Mouse (Mus musculus) lung, adult 2 months (tissue): Measurements from ENCODE around the gene Lingo2. TPM values are rescaled to one million over a fixed set of nuclear protein-coding genes. Genes with fewer than 3 reads are reported as not detected.

Source experiments
- DNase-seq: peaks from one replicate; pipeline ENCODE4 v3.0.0; 2022
- H3K4me1 ChIP-seq: fragments of 200-500 bp; 2 replicates; pipeline ENCODE4 v1.6.1; 2011; ENCODE audit warnings: low read length; ENCODE audit not compliant: control insufficient read depth, insufficient read depth
- H3K4me3 ChIP-seq: fragments of 200-500 bp; replicated peaks from 2 replicates; pipeline ENCODE3; 2011; ENCODE audit warnings: low read depth, mild to moderate bottlenecking, control low read depth, low read length; ENCODE audit errors: extremely low read depth
- CTCF ChIP-seq: fragments of 200-500 bp; IDR thresholded peaks from 2 replicates; pipeline ENCODE4 v1.5.1; 2011; ENCODE audit warnings: mild to moderate bottlenecking, low read length, control low read depth; ENCODE audit not compliant: insufficient read depth
- POLR2A ChIP-seq: fragments of 200-500 bp; IDR thresholded peaks from 2 replicates; pipeline ENCODE4 v1.6.1; 2011; ENCODE audit warnings: low read depth, mild to moderate bottlenecking, control low read depth, low read length, borderline replicate concordance; ENCODE audit errors: extremely low read depth
- WGBS: fragments of 180-500 bp; shearing (Covaris S2); methylation state at CpG from one replicate; pipeline ENCODE4 v1.1.7; 2018; 5-methylcytosine and 5-hydroxymethylcytosine counted together
- polyA plus RNA-seq: library from polyadenylated mRNA; depleted of rRNA; stranded (reverse); fragments of >200 nt; gene quantifications from 2 replicates; pipeline ENCODE4 v1.2.3, GENCODE M21; 2012

The Lingo2 gene
- polyA plus RNA-seq, 1 experiment: not detected

GRCm38 (mm10) chr4:36576256-36576655 lies 375.3 kb downstream of the Lingo2 start:
- H3K4me3 ChIP-seq: no peak overlapping the region
- no peak for TF ChIP-seq CTCF
- TF ChIP-seq POLR2A: no peak
- DNase-seq: no peak
- H3K4me1 ChIP-seq: no peaks in the 10 kb centered on the region
- 65% methylated on average over 3 of the region's 3 CpGs for WGBS

GRCm38 (mm10) chr4:36566544-36566943 lies 385.0 kb downstream of the Lingo2 start:
- Histone ChIP-seq H3K4me3 (no peak overlapping the region), H3K4me1 (no peaks in the 10 kb centered on the region)
- no peak for DNase-seq
- TF ChIP-seq CTCF (no peak), POLR2A (no peak)
- 40% methylated on average over 1 of the region's 1 CpGs for WGBS

- Histone ChIP-seq H3K4me3 (no peak overlapping the region), H3K4me1 (no peaks in the 10 kb centered on the region)
- TF ChIP-seq POLR2A (no peak), CTCF (no peak)
- no peak for DNase-seq
- WGBS: 54% methylated on average over 1 of the region's 1 CpGs
These were observed 390.6 kb downstream of the Lingo2 start for GRCm38 (mm10) chr4:36560997-36561396.

- WGBS: 45% methylated on average over 2 of the region's 2 CpGs
- H3K4me1 ChIP-seq: no peaks in the 10 kb centered on the region
- TF ChIP-seq CTCF: no peak
- no peak for TF ChIP-seq POLR2A
- DNase-seq: no peak
- no peak overlapping the region for H3K4me3 ChIP-seq
These were observed 410.7 kb downstream of the Lingo2 start for GRCm38 (mm10) chr4:36540664-36541360.

- H3K4me3 ChIP-seq: no peak overlapping the region
- 66% methylated on average over 2 of the region's 2 CpGs for WGBS
- DNase-seq: no peak
- H3K4me1 ChIP-seq: no peaks in the 10 kb centered on the region
- no peak for TF ChIP-seq POLR2A
- no peak for TF ChIP-seq CTCF
These were observed 417.7 kb downstream of the Lingo2 start for GRCm38 (mm10) chr4:36533895-36534294.

GRCm38 (mm10) chr4:36490255-36490654 lies 461.3 kb downstream of the Lingo2 start:
- H3K4me3 ChIP-seq: no peak overlapping the region
- no peak for DNase-seq
- WGBS: 70% methylated on average over 1 of the region's 1 CpGs
- no peaks in the 10 kb centered on the region for H3K4me1 ChIP-seq
- TF ChIP-seq CTCF (no peak), POLR2A (no peak)

GRCm38 (mm10) chr4:36435211-36435610 lies 516.3 kb downstream of the Lingo2 start:
- WGBS: 75% methylated on average over 3 of the region's 3 CpGs
- no peak overlapping the region for H3K4me3 ChIP-seq

GRCm38 (mm10) chr4:36426192-36426591 lies 525.4 kb downstream of the Lingo2 start:
- no peak for TF ChIP-seq CTCF
- Histone ChIP-seq H3K4me3 (no peak overlapping the region), H3K4me1 (no peaks in the 10 kb centered on the region)
- no peak for DNase-seq
- WGBS: 46% methylated on average over 5 of the region's 5 CpGs

More at GRCm38 (mm10) chr4:36435211-36435610, 516.3 kb downstream of the Lingo2 start:
- no peak for TF ChIP-seq CTCF
- no peak for TF ChIP-seq POLR2A
- no peak for DNase-seq
- no peaks in the 10 kb centered on the region for H3K4me1 ChIP-seq

GRCm38 (mm10) chr4:36407350-36407749 lies 544.2 kb downstream of the Lingo2 start:
- Histone ChIP-seq H3K4me1 (no peaks in the 10 kb centered on the region), H3K4me3 (no peak overlapping the region)
- 85% methylated on average over 3 of the region's 3 CpGs for WGBS
- DNase-seq: no peak
- TF ChIP-seq POLR2A: no peak
- TF ChIP-seq CTCF: no peak

- Histone ChIP-seq H3K4me1 (no peaks in the 10 kb centered on the region), H3K4me3 (no peak overlapping the region)
- 83% methylated on average over 3 of the region's 3 CpGs for WGBS
- DNase-seq: no peak
- TF ChIP-seq CTCF (no peak), POLR2A (no peak)
These were observed 582.6 kb downstream of the Lingo2 start for GRCm38 (mm10) chr4:36368925-36369324.

GRCm38 (mm10) chr4:36354401-36354800 lies 597.1 kb downstream of the Lingo2 start:
- WGBS: 68% methylated on average over 2 of the region's 2 CpGs
- Histone ChIP-seq H3K4me3 (no peak overlapping the region), H3K4me1 (no peaks in the 10 kb centered on the region)
- DNase-seq: no peak
- TF ChIP-seq POLR2A (no peak), CTCF (no peak)

GRCm38 (mm10) chr4:36331741-36332140 lies 619.8 kb downstream of the Lingo2 start:
- 58% methylated on average over 1 of the region's 1 CpGs for WGBS
- Histone ChIP-seq H3K4me3 (no peak overlapping the region), H3K4me1 (no peaks in the 10 kb centered on the region)
- no peak for TF ChIP-seq CTCF
- no peak for TF ChIP-seq POLR2A
- no peak for DNase-seq
